Mouse (Mus musculus): ENCODE results near the gene Rab3c. TPM values are rescaled to one million over a fixed set of nuclear protein-coding genes. Genes with fewer than 3 reads are reported as not detected.

Rab3c gene
- polyA plus RNA-seq (2015; fragmentation: Nextera tagmentation; extraction: Ambion mirVana): 3.0 TPM in 2 replicates

DNA sequence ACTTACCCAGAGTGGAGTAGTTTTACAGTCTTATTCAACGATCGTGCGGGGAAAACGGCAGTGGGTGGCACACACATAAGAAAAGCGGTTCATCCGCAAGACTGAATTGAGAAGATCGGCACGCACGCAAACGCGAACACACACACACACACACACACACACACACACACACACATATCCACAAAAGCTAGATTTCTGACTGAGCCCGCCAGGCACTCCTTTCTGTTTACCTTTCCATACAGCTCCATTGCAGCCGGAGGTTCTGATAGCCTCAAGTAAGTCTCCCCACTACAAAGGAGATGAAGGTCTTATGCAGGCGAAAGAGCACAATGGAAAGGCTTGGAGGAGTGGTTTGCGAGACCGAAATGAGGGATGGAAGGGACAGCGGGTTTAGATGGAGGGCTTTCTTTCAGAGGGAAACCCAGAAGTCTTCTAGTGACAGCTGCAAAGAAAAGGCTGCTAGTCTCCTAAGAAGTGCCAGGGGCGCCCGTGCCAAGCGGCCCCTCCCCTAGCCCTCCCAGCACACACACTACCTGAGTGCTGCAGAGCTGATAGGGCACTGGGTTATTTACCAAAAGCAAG is at the start of gene Rab3c:
Gene Rab3c (minus strand): TSS at position 434 of the 582 bp plus-strand sequence.
- WGBS: 2% methylated on average over 20 of the region's 20 CpGs
- no peak within 1 kb of the TSS for H3K9ac ChIP-seq (ENCODE audit: low read depth, low read length)
- no peaks in the 10 kb centered on the region for H3K9me3 ChIP-seq (ENCODE audit: control insufficient read depth)
- peaks cover 9% of the 10 kb centered on the region; the same call in 1 of the 2 replicates for H3K27me3 ChIP-seq (replicated peaks; ENCODE audit: control insufficient read depth, insufficient read depth, low read length)
- peak within 1 kb of the TSS; percentile 38 for H3K4me3 ChIP-seq (ENCODE audit: low read depth, low read length)
- H3K27ac ChIP-seq (ENCODE audit: low read depth, low read length): no peak within 1 kb of the TSS
- no peaks in the 10 kb centered on the region for H3K36me3 ChIP-seq (ENCODE audit: control insufficient read depth, insufficient read depth)
- peak within 1 kb of the TSS; percentile 67 for H3K4me2 ChIP-seq (replicated peaks; ENCODE audit: low read depth)
- no peaks in the 10 kb centered on the region for H3K4me1 ChIP-seq (replicated peaks; ENCODE audit: control insufficient read depth, insufficient read depth, low read length)
- TF ChIP-seq CTCF (IDR thresholded peaks at IDR 0.05; ENCODE audit: low read depth): no peak
- no peak for ATAC-seq

- H3K27ac ChIP-seq (ENCODE audit: low read depth, low read length): no peak overlapping the region
- TF ChIP-seq CTCF (IDR thresholded peaks at IDR 0.05; ENCODE audit: low read depth): peak; percentile 38
- H3K4me3 ChIP-seq (ENCODE audit: low read depth, low read length): no peak overlapping the region
- no peak overlapping the region for H3K4me2 ChIP-seq (replicated peaks; ENCODE audit: low read depth)
- ATAC-seq: no peak
- no peaks in the 10 kb centered on the region for H3K36me3 ChIP-seq (ENCODE audit: control insufficient read depth, insufficient read depth)
- WGBS: 48% methylated on average over 4 of the region's 4 CpGs
- no peaks in the 10 kb centered on the region for H3K27me3 ChIP-seq (replicated peaks; ENCODE audit: control insufficient read depth, insufficient read depth, low read length)
- H3K9me3 ChIP-seq (ENCODE audit: control insufficient read depth): no peaks in the 10 kb centered on the region
- H3K4me1 ChIP-seq (replicated peaks; ENCODE audit: control insufficient read depth, insufficient read depth, low read length): no peaks in the 10 kb centered on the region
- no peak overlapping the region for H3K9ac ChIP-seq (ENCODE audit: low read depth, low read length)
Measured at GRCm38 (mm10) chr13:110318746-110319145, 38.0 kb upstream of the Rab3c start.

DNA sequence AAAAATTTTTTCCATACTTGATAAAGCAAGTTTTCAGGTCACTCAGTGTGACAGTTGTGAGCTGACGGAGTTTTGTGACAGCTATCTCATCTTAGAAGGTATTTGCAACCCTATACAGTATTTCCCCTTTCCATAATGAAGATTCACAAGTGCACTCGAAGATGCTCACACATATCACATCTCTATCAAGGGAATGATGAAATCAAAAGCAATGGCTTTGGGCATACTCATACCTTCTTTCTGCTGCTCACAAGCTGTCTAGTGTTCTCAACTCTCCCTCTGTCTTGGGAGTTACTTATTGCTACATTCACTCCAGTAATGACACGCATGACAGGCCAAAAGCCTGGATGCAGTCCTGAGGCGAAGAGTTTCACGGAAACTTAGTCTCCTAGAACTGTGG is 26.4 kb upstream of the Rab3c start:
- Histone ChIP-seq H3K27ac (ENCODE audit: low read depth, low read length) (no peak overlapping the region), H3K4me2 (replicated peaks; ENCODE audit: low read depth) (no peak overlapping the region), H3K27me3 (replicated peaks; ENCODE audit: control insufficient read depth, insufficient read depth, low read length) (no peaks in the 10 kb centered on the region), H3K4me1 (replicated peaks; ENCODE audit: control insufficient read depth, insufficient read depth, low read length) (no peaks in the 10 kb centered on the region), H3K9me3 (ENCODE audit: control insufficient read depth) (no peaks in the 10 kb centered on the region), H3K4me3 (ENCODE audit: low read depth, low read length) (no peak overlapping the region), H3K9ac (ENCODE audit: low read depth, low read length) (no peak overlapping the region), H3K36me3 (ENCODE audit: control insufficient read depth, insufficient read depth) (no peaks in the 10 kb centered on the region)
- ATAC-seq: no peak
- TF ChIP-seq CTCF (IDR thresholded peaks at IDR 0.05; ENCODE audit: low read depth): no peak
- WGBS: 85% methylated on average over 5 of the region's 5 CpGs

- 58% methylated on average over 4 of the region's 4 CpGs for WGBS
- H3K27me3 ChIP-seq (replicated peaks; ENCODE audit: control insufficient read depth, insufficient read depth, low read length): no peaks in the 10 kb centered on the region
- no peak for ATAC-seq
- no peak overlapping the region for H3K27ac ChIP-seq (ENCODE audit: low read depth, low read length)
- no peaks in the 10 kb centered on the region for H3K36me3 ChIP-seq (ENCODE audit: control insufficient read depth, insufficient read depth)
- H3K9me3 ChIP-seq (ENCODE audit: control insufficient read depth): no peaks in the 10 kb centered on the region
- no peak overlapping the region for H3K4me3 ChIP-seq (ENCODE audit: low read depth, low read length)
- no peak for TF ChIP-seq CTCF (IDR thresholded peaks at IDR 0.05; ENCODE audit: low read depth)
- no peaks in the 10 kb centered on the region for H3K4me1 ChIP-seq (replicated peaks; ENCODE audit: control insufficient read depth, insufficient read depth, low read length)
- no peak overlapping the region for H3K9ac ChIP-seq (ENCODE audit: low read depth, low read length)
- H3K4me2 ChIP-seq (replicated peaks; ENCODE audit: low read depth): no peak overlapping the region
Measured at GRCm38 (mm10) chr13:110297112-110297511, 16.3 kb upstream of the Rab3c start.

DNA sequence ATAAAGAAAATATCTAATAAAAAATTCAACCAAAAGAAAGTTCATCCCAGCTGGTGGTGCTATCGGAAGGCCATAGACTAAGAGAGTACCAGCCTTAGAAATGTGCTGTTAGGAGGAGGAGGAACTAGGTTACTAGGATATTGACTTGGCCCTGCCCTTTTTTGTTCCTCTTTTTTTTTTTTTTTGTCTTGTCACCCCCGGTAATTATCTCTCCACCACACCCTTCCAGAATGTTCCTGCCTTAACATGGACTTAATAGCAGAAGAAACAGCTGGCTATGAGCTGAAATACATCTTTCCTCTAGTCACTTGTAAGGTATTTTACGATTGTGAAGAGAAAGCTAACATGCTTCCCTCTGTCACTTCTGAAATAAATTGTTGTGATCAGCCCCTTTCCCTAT is 7.7 kb upstream of the Rab3c start:
- no peaks in the 10 kb centered on the region for H3K9me3 ChIP-seq (ENCODE audit: control insufficient read depth)
- H3K9ac ChIP-seq (ENCODE audit: low read depth, low read length): no peak overlapping the region
- H3K4me1 ChIP-seq (replicated peaks; ENCODE audit: control insufficient read depth, insufficient read depth, low read length): no peaks in the 10 kb centered on the region
- H3K27me3 ChIP-seq (replicated peaks; ENCODE audit: control insufficient read depth, insufficient read depth, low read length): no peaks in the 10 kb centered on the region
- no peaks in the 10 kb centered on the region for H3K36me3 ChIP-seq (ENCODE audit: control insufficient read depth, insufficient read depth)
- no peak for ATAC-seq
- TF ChIP-seq CTCF (IDR thresholded peaks at IDR 0.05; ENCODE audit: low read depth): no peak
- H3K4me2 ChIP-seq (replicated peaks; ENCODE audit: low read depth): no peak overlapping the region
- H3K4me3 ChIP-seq (ENCODE audit: low read depth, low read length): no peak overlapping the region
- H3K27ac ChIP-seq (ENCODE audit: low read depth, low read length): no peak overlapping the region
- WGBS: 73% methylated on average over 3 of the region's 3 CpGs

GRCm38 (mm10) chr13:110283781-110284180 is 3.0 kb upstream of the Rab3c start:
- H3K4me1 ChIP-seq (replicated peaks; ENCODE audit: control insufficient read depth, insufficient read depth, low read length): no peaks in the 10 kb centered on the region
- H3K27me3 ChIP-seq (replicated peaks; ENCODE audit: control insufficient read depth, insufficient read depth, low read length): peaks cover 9% of the 10 kb centered on the region; the same call in 1 of the 2 replicates
- H3K36me3 ChIP-seq (ENCODE audit: control insufficient read depth, insufficient read depth): no peaks in the 10 kb centered on the region
- no peak overlapping the region for H3K9ac ChIP-seq (ENCODE audit: low read depth, low read length)
- no peak overlapping the region for H3K4me2 ChIP-seq (replicated peaks; ENCODE audit: low read depth)
- no peaks in the 10 kb centered on the region for H3K9me3 ChIP-seq (ENCODE audit: control insufficient read depth)
- H3K27ac ChIP-seq (ENCODE audit: low read depth, low read length): no peak overlapping the region
- no peak overlapping the region for H3K4me3 ChIP-seq (ENCODE audit: low read depth, low read length)
- ATAC-seq: no peak
- 59% methylated on average over 4 of the region's 4 CpGs for WGBS
- TF ChIP-seq CTCF (IDR thresholded peaks at IDR 0.05; ENCODE audit: low read depth): no peak
